Mouse (Mus musculus): ENCODE results near the gene Lypd6.

DNA sequence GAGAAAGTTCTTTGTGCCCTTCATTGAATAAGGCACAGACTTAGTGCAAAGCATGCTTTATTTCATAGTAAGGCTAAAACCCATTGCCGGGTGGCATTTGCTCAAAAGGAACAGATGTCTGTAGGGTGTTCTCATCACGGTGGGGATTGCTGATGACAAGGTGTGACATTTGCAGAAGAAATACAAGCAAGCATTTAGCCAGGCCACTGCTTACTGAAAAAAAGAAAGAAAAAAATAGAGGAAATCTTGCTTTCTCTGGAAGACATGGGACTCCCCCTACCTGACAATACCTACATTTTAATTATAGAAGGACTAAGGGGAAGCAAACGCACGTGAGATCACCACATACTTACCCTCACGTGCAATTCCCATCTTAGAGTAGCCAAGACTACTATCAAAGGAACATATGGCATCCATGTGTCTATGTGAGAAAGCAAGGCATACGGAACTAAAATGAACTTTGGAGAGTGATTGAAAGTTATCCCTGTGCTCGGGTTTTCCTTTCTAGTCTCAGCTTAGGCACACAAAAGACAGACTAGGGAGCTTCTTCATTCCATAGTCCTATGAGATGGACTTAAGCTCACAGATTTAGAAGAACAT lies 21.3 kb upstream of the Lypd6 start:
- TF ChIP-seq CTCF (IDR thresholded peaks at IDR 0.05; ENCODE audit: low read depth, low read length), result no peak
- TF ChIP-seq POLR2A (IDR thresholded peaks at IDR 0.05; ENCODE audit: extremely low read depth, insufficient read depth, low read length), result no peak
